Mouse (Mus musculus) embryonic fibroblast, embryonic 13.5 days (primary cell): ENCODE data around the gene Degs1.

Source experiments
- CTCF ChIP-seq: IDR thresholded peaks from 2 replicates; pipeline ENCODE4 v1.5.1; 2011; ENCODE audit warnings: mild to moderate bottlenecking, control low read depth, low read length, moderate library complexity, borderline replicate concordance; ENCODE audit not compliant: insufficient read depth
- POLR2A ChIP-seq: IDR thresholded peaks from 2 replicates; pipeline ENCODE4 v1.6.1; 2011; ENCODE audit warnings: low read depth, mild to moderate bottlenecking, control low read depth, low read length, moderate library complexity

DNA sequence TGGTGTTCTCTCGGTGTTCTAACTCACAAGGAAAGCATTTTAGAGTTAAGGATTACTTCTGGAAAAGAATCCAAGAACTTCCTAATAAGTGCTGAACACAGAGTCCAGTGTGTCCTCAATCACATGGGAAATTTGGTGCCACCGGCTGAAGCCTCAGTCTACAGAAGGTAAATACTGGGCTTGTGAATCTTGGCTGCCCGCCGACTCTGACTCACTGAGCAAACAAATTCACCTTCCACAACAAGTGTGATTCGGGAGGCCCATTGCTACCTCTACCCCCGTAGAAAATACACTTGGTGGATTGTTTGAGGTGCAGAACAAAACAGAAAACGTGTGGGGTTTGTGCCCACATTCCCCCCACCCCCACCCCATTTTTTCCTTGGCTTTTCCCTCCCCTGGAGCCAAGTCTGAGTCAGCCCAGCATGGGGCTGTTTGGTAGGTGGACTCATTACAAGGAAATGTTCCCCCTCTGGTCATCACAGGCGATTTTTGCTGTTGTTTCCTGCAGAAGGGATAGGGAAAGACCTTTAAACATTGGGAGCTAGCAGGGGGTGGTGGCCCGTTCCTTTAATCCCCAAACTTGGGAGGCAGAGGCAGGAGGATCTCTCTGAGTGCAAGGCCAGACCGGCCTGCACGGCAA is 26.4 kb downstream of the Degs1 start:
- TF ChIP-seq POLR2A (no peak), CTCF (no peak)
